ENCODE assay signal across 17 mouse cellular contexts in genomic region chrX:52273016-52273415, GRCm38 (mm10).
"Had no signal": no experiment of that assay in that cellular context is flagged by ENCODE, and none has a peak within 500 bp of the region (broad histone marks: within the 10 kb centered on the region; RNA-seq: fewer than 3 reads in every experiment).

No protein-coding gene starts in this region.

- H3K27ac ChIP-seq: kidney, embryonic 15.5 days; left cerebral cortex, adult 2 months; liver, embryonic 13.5 days; macrophage; midbrain, embryonic 12.5 days; midbrain, embryonic 15.5 days; neural tube, embryonic 12.5 days; neural tube, embryonic 15.5 days had no signal

- H3K27me3 ChIP-seq: liver, embryonic 13.5 days; midbrain, embryonic 12.5 days; midbrain, embryonic 15.5 days; neural tube, embryonic 12.5 days; neural tube, embryonic 15.5 days had no signal

- H3K9ac ChIP-seq: kidney, embryonic 15.5 days; liver, embryonic 13.5 days; lung, embryonic 14.5 days; midbrain, embryonic 12.5 days; midbrain, embryonic 15.5 days; neural tube, embryonic 12.5 days; neural tube, embryonic 15.5 days had no signal

- H3K9me3 ChIP-seq: kidney, embryonic 15.5 days; liver, embryonic 13.5 days; midbrain, embryonic 12.5 days; midbrain, embryonic 15.5 days; neural tube, embryonic 12.5 days; neural tube, embryonic 15.5 days had no signal

- ATAC-seq: lung, postnatal 0 days; midbrain, embryonic 15.5 days had no signal

- H3K4me1 ChIP-seq: liver, embryonic 13.5 days; midbrain, embryonic 12.5 days; midbrain, embryonic 15.5 days; neural tube, embryonic 15.5 days had no signal

- H3K4me2 ChIP-seq: kidney, embryonic 15.5 days; liver, embryonic 13.5 days; lung, embryonic 14.5 days; midbrain, embryonic 12.5 days; midbrain, embryonic 15.5 days; neural tube, embryonic 12.5 days; neural tube, embryonic 15.5 days had no signal

- H3K36me3 ChIP-seq: liver, embryonic 13.5 days; midbrain, embryonic 12.5 days; midbrain, embryonic 15.5 days; neural tube, embryonic 12.5 days; neural tube, embryonic 15.5 days had no signal

- H3K4me3 ChIP-seq: kidney, embryonic 15.5 days; left cerebral cortex, adult 2 months; liver, embryonic 13.5 days; midbrain, embryonic 12.5 days; midbrain, embryonic 15.5 days; neural tube, embryonic 12.5 days; neural tube, embryonic 15.5 days had no signal

- DNase-seq: kidney, adult 8-10 months; kidney, postnatal 10 days; kidney, postnatal 36 days; layer of hippocampus, postnatal 36 days; liver, embryonic 13.5 days; lung, embryonic 14.5 days; thymus, adult 2 months; thymus, postnatal 14 days; thymus, postnatal 4 days had no signal
